In genomic region chr13:23433206-23433605, GRCm38 (mm10) we compare ENCODE assay signal across 7 mouse cellular contexts. TPM values are rescaled to one million over a fixed set of nuclear protein-coding genes. Genes with fewer than 3 reads are reported as not detected.
DNase-seq lines count a peak whose midpoint lies in the region; TF ChIP-seq lines count a peak whose summit lies in the region.

No protein-coding gene starts in this region.

- H3K4me2 ChIP-seq in CH12.LX (ENCODE audit: insufficient read depth, low read depth, poor library complexity, severe bottlenecking): peak overlapping the region; percentile 90

- no peaks in the 10 kb centered on the region for H3K36me3 ChIP-seq in CH12.LX (replicated peaks in 1 of 2; ENCODE audit: control insufficient read depth in 1 of 2, insufficient read depth in 1 of 2, low read length in 1 of 2)
- H3K36me3 ChIP-seq in ES-E14 (ENCODE audit: control insufficient read depth, insufficient read depth, low read length, poor library complexity, severe bottlenecking): no peaks in the 10 kb centered on the region
- H3K36me3 ChIP-seq in hindbrain, embryonic 10.5 days: no peaks in the 10 kb centered on the region
- H3K36me3 ChIP-seq in macrophage (ENCODE audit: inconsistent target): no peaks in the 10 kb centered on the region

- H3K9me3 ChIP-seq in CH12.LX (replicated peaks; ENCODE audit: low read length) (no peaks in the 10 kb centered on the region), ES-E14 (ENCODE audit: control insufficient read depth, insufficient read depth, low read depth, low read length) (no peaks in the 10 kb centered on the region)
- no peaks in the 10 kb centered on the region for H3K9me3 ChIP-seq in hindbrain, embryonic 10.5 days

- no peak for TF ChIP-seq RAD21 in CH12.LX (IDR thresholded peaks at IDR 0.05; ENCODE audit: low read depth, low read length)

- DNase-seq in CH12.LX (ENCODE audit: extremely low read depth): no peak
- DNase-seq in ES-E14 (ENCODE audit: low read depth, low spot score): no peak
- no peak for DNase-seq in hindbrain, embryonic 10.5 days (ENCODE audit: low spot score)
- no peak for DNase-seq in MN1 (ENCODE audit: low spot score)
- no peak for DNase-seq in layer of hippocampus, postnatal 14 days (ENCODE audit: low spot score in 2 of 2)
- DNase-seq in cerebellum, adult 11-12 months: no peak

- H3K4me3 ChIP-seq in CH12.LX (replicated peaks in 1 of 3; ENCODE audit: low read depth in 2 of 3, low read length in 2 of 3, poor library complexity in 1 of 3) (peak overlapping the region; percentile 46 to 59 (median 53)), ES-E14 (ENCODE audit: insufficient read depth in 1 of 2, low read depth in 1 of 2, low read length in 2 of 2, poor library complexity in 1 of 2, severe bottlenecking in 1 of 2) (peak overlapping the region; percentile 27 to 53), macrophage (ENCODE audit: inconsistent target) (peak overlapping the region; percentile 61)
- peak overlapping the region; percentile 68 for H3K4me3 ChIP-seq in hindbrain, embryonic 10.5 days

- in situ Hi-C loops in CH12.LX (cut with MboI; ENCODE audit: low pct_ligation_motif_present, low pct_unique_long_range_greater_than_20kb, low sequenced_read_pairs) (loop anchor here (5.0 to 25.0 kb wide), 4 partner anchors 89 to 1571 kb away; partner anchors contain the start of gene Zfp184), ES-E14 (cut with MboI; ENCODE audit: low sequenced_read_pairs in 2 of 2, unreplicated experiment in 2 of 2) (loop anchor here (5.0 to 25.0 kb wide), 2 partner anchors 84 to 1521 kb away; no protein-coding TSS in a partner anchor)

- H3K79me2 ChIP-seq in CH12.LX (replicated peaks; ENCODE audit: control insufficient read depth, extremely low read depth, insufficient read depth, poor library complexity, severe bottlenecking): peaks cover 3% of the 10 kb centered on the region; the same call in 1 of the 2 replicates
- no peaks in the 10 kb centered on the region for H3K79me2 ChIP-seq in macrophage (ENCODE audit: inconsistent target)

- peaks cover 0 to 10% of the 10 kb centered on the region in 2 experiments; a peak in 2 of 4 replicates for H3K4me1 ChIP-seq in CH12.LX (ENCODE audit: control insufficient read depth in 1 of 2, insufficient read depth in 2 of 2)
- H3K4me1 ChIP-seq in ES-E14 (ENCODE audit: control insufficient read depth in 2 of 2, insufficient read depth in 2 of 2, low read length in 2 of 2, poor library complexity in 1 of 2): 0 out of 4 replicates have a peak, but pooled peaks cover 0 to 2% of the 10 kb centered on the region in 2 experiments
- peaks cover 35% of the 10 kb centered on the region for H3K4me1 ChIP-seq in hindbrain, embryonic 10.5 days (replicated peaks)

- TF ChIP-seq EP300 in CH12.LX (IDR thresholded peaks at IDR 0.05; ENCODE audit: low read length): no peak

- dilution Hi-C loops in CH12.LX (cut with MboI; ENCODE audit: extremely low pct_ligation_motif_present, extremely low pct_unique_long_range_greater_than_20kb, low sequenced_read_pairs): no loop called here

- no peak for TF ChIP-seq CTCF in CH12.LX (conservative IDR thresholded peaks at IDR 0.05 in 1 of 2, IDR thresholded peaks at IDR 0.05 in 1 of 2; ENCODE audit: low read depth in 2 of 2, low read length in 2 of 2)

- no peaks in the 10 kb centered on the region for H3K27me3 ChIP-seq in CH12.LX (replicated peaks)
- H3K27me3 ChIP-seq in hindbrain, embryonic 10.5 days (ENCODE audit: insufficient read depth, poor library complexity, severe bottlenecking): no peaks in the 10 kb centered on the region

- no peak for TF ChIP-seq POLR2A in CH12.LX (IDR thresholded peaks at IDR 0.05; ENCODE audit: low read depth, low read length)

- H3K27ac ChIP-seq in CH12.LX (ENCODE audit: insufficient read depth, low read depth) (no peak overlapping the region), ES-E14 (ENCODE audit: insufficient read depth, low read depth, low read length, poor library complexity, severe bottlenecking) (no peak overlapping the region), macrophage (no peak overlapping the region)
- peak overlapping the region; percentile 56; the same call in 1 of the 2 replicates for H3K27ac ChIP-seq in hindbrain, embryonic 10.5 days

- WGBS in hindbrain, embryonic 10.5 days: 15% methylated on average over 5 of the region's 5 CpGs
- 2% methylated on average over 5 of the region's 5 CpGs for WGBS in macrophage (ENCODE audit: missing documents)

- peak overlapping the region; percentile 71 for H3K9ac ChIP-seq in CH12.LX (ENCODE audit: insufficient read depth, low read depth)
- no peak overlapping the region for H3K9ac ChIP-seq in ES-E14 (ENCODE audit: insufficient read depth, low read depth, low read length, poor library complexity, severe bottlenecking)

TF ChIP-seq in CH12.LX, 34 proteins besides CTCF, POLR2A, EP300 and RAD21:
- no peak for TF ChIP-seq ZC3H11A (IDR thresholded peaks at IDR 0.05; ENCODE audit: low read depth, low read length)
- no peak for TF ChIP-seq SIN3A (IDR thresholded peaks at IDR 0.05; ENCODE audit: low read length)
- no peak for TF ChIP-seq NRF1 (IDR thresholded peaks at IDR 0.05; ENCODE audit: low read depth, low read length)
- TF ChIP-seq MXI1 (IDR thresholded peaks at IDR 0.05; ENCODE audit: low read depth, low read length): no peak
- no peak for TF ChIP-seq GABPA (IDR thresholded peaks at IDR 0.05; ENCODE audit: insufficient replicate concordance, low read depth, low read length)
- no peak for TF ChIP-seq PAX5 (IDR thresholded peaks at IDR 0.05; ENCODE audit: low read length)
TF ChIP-seq in CH12.LX: peak in this region for 0.

TF ChIP-seq in ES-E14, 5 proteins besides CTCF, POLR2A, EP300 and RAD21:
- TF ChIP-seq MAFK (IDR thresholded peaks at IDR 0.05; ENCODE audit: insufficient read depth, low read depth, low read length) (no peak), HCFC1 (IDR thresholded peaks at IDR 0.05; ENCODE audit: borderline replicate concordance, insufficient read depth, low read length) (no peak), CHD2 (IDR thresholded peaks at IDR 0.05; ENCODE audit: low read depth, low read length) (no peak), ZC3H11A (IDR thresholded peaks at IDR 0.05; ENCODE audit: borderline replicate concordance, low read depth, low read length) (no peak), ZNF384 (IDR thresholded peaks at IDR 0.05; ENCODE audit: low read depth, low read length) (no peak)
TF ChIP-seq in ES-E14: peak in this region for 0.

RNA-seq across cellular contexts. Expression of gene Abt1, which starts 9.5 kb away (rescaled TPM):
- total RNA-seq in CH12.LX (2012; rRNA removed): 10.1 and 13.1 TPM in 2 replicates
- total RNA-seq in CH12.LX (2014; rRNA removed): 14.4 and 15.4 TPM in 2 replicates
- 11.7 and 12.9 TPM in 2 replicates for polyA plus RNA-seq in CH12.LX (2012; ENCODE audit: insufficient read length, low read depth)
- total RNA-seq in ES-E14 (2012; rRNA removed): 10.5 and 15.5 TPM in 2 replicates
- polyA plus RNA-seq in hindbrain, embryonic 10.5 days (2016; fragmentation: Nextera tagmentation; extraction: Ambion mirVana): 13.4 and 14.5 TPM in 2 replicates
- total RNA-seq in macrophage (2018; cell fraction: chromatin; rRNA removed): 1 to 10 TPM in 20 of 26 experiments, under 1 TPM in 6; 0.46 to 3.6 (median 1.9) TPM
- total RNA-seq in macrophage (2018; cell fraction: cytosol; rRNA removed): 1 to 10 TPM; 1.9 to 4.1 (median 3.4) TPM
- 1 to 10 TPM in 24 of 26 experiments, under 1 TPM in 2; 0.59 to 4.0 (median 2.2) TPM for total RNA-seq in macrophage (2018; cell fraction: nucleus; rRNA removed)
- polyA plus RNA-seq in macrophage (2018): 3.5 to 4.4 TPM (median 3.7 TPM) in 3 replicates
- total RNA-seq in layer of hippocampus, postnatal 14 days (2021): 1 to 10 TPM; 7.0 TPM

RNA-seq across cellular contexts. Expression of gene Btn1a1, which starts 32.5 kb away (rescaled TPM):
- 0.38 and 0.51 TPM in 2 replicates for total RNA-seq in CH12.LX (2012; rRNA removed)
- 0.20 TPM in 2 replicates for total RNA-seq in CH12.LX (2014; rRNA removed)
- polyA plus RNA-seq in CH12.LX (2012; ENCODE audit: insufficient read length, low read depth): 0.08 and 0.21 TPM in 2 replicates
- total RNA-seq in ES-E14 (2012; rRNA removed): 0.11 and 0.62 TPM in 2 replicates
- 0.04 TPM in 1 of 2 replicates, not detected in the other for polyA plus RNA-seq in hindbrain, embryonic 10.5 days (2016; fragmentation: Nextera tagmentation; extraction: Ambion mirVana)
- not detected for total RNA-seq in macrophage (2018; cell fraction: chromatin; rRNA removed)
- not detected for total RNA-seq in macrophage (2018; cell fraction: cytosol; rRNA removed)
- total RNA-seq in macrophage (2018; cell fraction: nucleus; rRNA removed): not detected
- not detected in 3 replicates for polyA plus RNA-seq in macrophage (2018)
- total RNA-seq in layer of hippocampus, postnatal 14 days (2021): not detected

RNA-seq across cellular contexts. Expression of gene Btn2a2, which starts 55.5 kb away (rescaled TPM):
- total RNA-seq in CH12.LX (2012; rRNA removed): 1.1 and 1.3 TPM in 2 replicates
- 1.2 and 1.3 TPM in 2 replicates for total RNA-seq in CH12.LX (2014; rRNA removed)
- 2.1 and 2.8 TPM in 2 replicates for polyA plus RNA-seq in CH12.LX (2012; ENCODE audit: insufficient read length, low read depth)
- total RNA-seq in ES-E14 (2012; rRNA removed): 0.95 and 1.5 TPM in 2 replicates
- polyA plus RNA-seq in hindbrain, embryonic 10.5 days (2016; fragmentation: Nextera tagmentation; extraction: Ambion mirVana): 0.29 and 0.35 TPM in 2 replicates
- not detected for total RNA-seq in macrophage (2018; cell fraction: chromatin; rRNA removed)
- not detected for total RNA-seq in macrophage (2018; cell fraction: cytosol; rRNA removed)
- not detected for total RNA-seq in macrophage (2018; cell fraction: nucleus; rRNA removed)
- not detected in 3 replicates for polyA plus RNA-seq in macrophage (2018)
- 1 to 10 TPM in 1 of 2 experiments, under 1 TPM in 1; 0.58 to 1.0 TPM for total RNA-seq in layer of hippocampus, postnatal 14 days (2021)
